In genomic region chr15:27593717-27594116, GRCm38 (mm10) we compare ENCODE assay signal across 11 mouse cellular contexts. TPM values are rescaled to one million over a fixed set of nuclear protein-coding genes. Genes with fewer than 3 reads are reported as not detected.
DNase-seq lines count a peak whose midpoint lies in the region; ATAC-seq and TF ChIP-seq lines count a peak whose summit lies in the region.
"Had no signal": no experiment of that assay in that cellular context is flagged by ENCODE, and none has a peak within 500 bp of the region (broad histone marks: within the 10 kb centered on the region; RNA-seq: fewer than 3 reads in every experiment).

No protein-coding gene starts in this region.

- WGBS in liver, postnatal 0 days (ENCODE audit: insufficient replicate concordance), result 85% methylated on average over 13 of the region's 13 CpGs
- 87% methylated on average over 13 of the region's 13 CpGs for WGBS in liver, embryonic 12.5 days (ENCODE audit: insufficient replicate concordance)
- 84% methylated on average over 13 of the region's 13 CpGs for WGBS in neural tube, embryonic 15.5 days

- H3K4me3 ChIP-seq in liver, postnatal 0 days (ENCODE audit: low read depth, low read length), result no peak overlapping the region
- H3K4me3 ChIP-seq in liver, embryonic 12.5 days, result no peak overlapping the region
- no peak overlapping the region for H3K4me3 ChIP-seq in myocyte
- H3K4me3 ChIP-seq in neural tube, embryonic 15.5 days (replicated peaks), result no peak overlapping the region
- H3K4me3 ChIP-seq: heart, embryonic 13.5 days; limb, embryonic 15.5 days had no signal

- no peaks in the 10 kb centered on the region for H3K9me3 ChIP-seq in liver, postnatal 0 days (ENCODE audit: low read length)
- H3K9me3 ChIP-seq in liver, embryonic 12.5 days (replicated peaks), result no peaks in the 10 kb centered on the region
- no peaks in the 10 kb centered on the region for H3K9me3 ChIP-seq in neural tube, embryonic 15.5 days (replicated peaks)
- H3K9me3 ChIP-seq: heart, embryonic 13.5 days; limb, embryonic 15.5 days had no signal

- H3K36me3 ChIP-seq in liver, postnatal 0 days (replicated peaks; ENCODE audit: insufficient read depth, low read length), result peaks cover 36% of the 10 kb centered on the region
- peaks cover 87% of the 10 kb centered on the region for H3K36me3 ChIP-seq in liver, embryonic 12.5 days
- peaks cover 53% of the 10 kb centered on the region for H3K36me3 ChIP-seq in myocyte (ENCODE audit: control insufficient read depth, insufficient read depth)
- peaks cover 40% of the 10 kb centered on the region for H3K36me3 ChIP-seq in neural tube, embryonic 15.5 days

- no peak for TF ChIP-seq EP300 in liver, postnatal 0 days (IDR thresholded peaks at IDR 0.05; ENCODE audit: low read depth)

- ATAC-seq in liver, postnatal 0 days, result no peak
- no peak for ATAC-seq in liver, embryonic 12.5 days
- ATAC-seq in neural tube, embryonic 15.5 days (ENCODE audit: low FRiP score), result no peak

- H3K9ac ChIP-seq in liver, postnatal 0 days (replicated peaks), result no peak overlapping the region
- H3K9ac ChIP-seq in liver, embryonic 12.5 days, result no peak overlapping the region
- no peak overlapping the region for H3K9ac ChIP-seq in neural tube, embryonic 15.5 days (replicated peaks)
- H3K9ac ChIP-seq: heart, embryonic 13.5 days; limb, embryonic 15.5 days had no signal

- H3K4me1 ChIP-seq in liver, postnatal 0 days (ENCODE audit: insufficient read depth), result peaks cover 15% of the 10 kb centered on the region; the same call in 1 of the 2 replicates
- H3K4me1 ChIP-seq in liver, embryonic 12.5 days, result 0 out of 2 replicates have a peak, but pooled peaks cover 12% of the 10 kb centered on the region
- no peaks in the 10 kb centered on the region for H3K4me1 ChIP-seq in neural tube, embryonic 15.5 days

- H3ac ChIP-seq in myocyte (ENCODE audit: control insufficient read depth, insufficient read length), result no peak overlapping the region

- no peak overlapping the region for H3K27ac ChIP-seq in liver, postnatal 0 days (ENCODE audit: low read depth)
- no peak overlapping the region for H3K27ac ChIP-seq in liver, embryonic 12.5 days
- no peak overlapping the region for H3K27ac ChIP-seq in neural tube, embryonic 15.5 days (replicated peaks)
- H3K27ac ChIP-seq: heart, embryonic 13.5 days; limb, embryonic 15.5 days had no signal

- no peaks in the 10 kb centered on the region for H3K27me3 ChIP-seq in liver, postnatal 0 days (ENCODE audit: insufficient read depth, low read length)
- no peaks in the 10 kb centered on the region for H3K27me3 ChIP-seq in liver, embryonic 12.5 days (replicated peaks)
- no peaks in the 10 kb centered on the region for H3K27me3 ChIP-seq in myocyte (ENCODE audit: control insufficient read depth, insufficient read depth, insufficient read length)
- H3K27me3 ChIP-seq in neural tube, embryonic 15.5 days (replicated peaks), result no peaks in the 10 kb centered on the region
- H3K27me3 ChIP-seq: heart, embryonic 13.5 days; limb, embryonic 15.5 days had no signal

- H3K79me2 ChIP-seq in myocyte (ENCODE audit: control insufficient read depth, insufficient read depth), result no peaks in the 10 kb centered on the region

- TF ChIP-seq POLR2A in myocyte (IDR thresholded peaks at IDR 0.05; ENCODE audit: insufficient read length, low read depth), result no peak

- peak; percentile 41 for TF ChIP-seq CTCF in liver, postnatal 0 days (IDR thresholded peaks at IDR 0.05; ENCODE audit: low read depth)

- DNase-seq in embryo, embryonic 10 days (ENCODE audit: low spot score), result peak; percentile 34
- no peak for DNase-seq in embryo, embryonic 9.5 days (ENCODE audit: extremely low spot score)
- DNase-seq in liver, postnatal 0 days, result no peak
- peak; percentile 65 for DNase-seq in brain, adult 2 months (ENCODE audit: low read depth, low spot score)
- no peak for DNase-seq in spleen, postnatal 36 days (ENCODE audit: low spot score in 2 of 2)
- DNase-seq: thymus, postnatal 14 days had no signal

- no peak overlapping the region for H3K4me2 ChIP-seq in liver, postnatal 0 days (ENCODE audit: low read depth, low read length)
- no peak overlapping the region for H3K4me2 ChIP-seq in liver, embryonic 12.5 days
- no peak overlapping the region for H3K4me2 ChIP-seq in myocyte (ENCODE audit: low read depth)
- no peak overlapping the region for H3K4me2 ChIP-seq in neural tube, embryonic 15.5 days
- H3K4me2 ChIP-seq: heart, embryonic 13.5 days; limb, embryonic 15.5 days had no signal

TF ChIP-seq in myocyte, 11 proteins besides CTCF, POLR2A, EP300 and RAD21:
- TF ChIP-seq MAX (IDR thresholded peaks at IDR 0.05; ENCODE audit: low read depth) (no peak), E2F4 (IDR thresholded peaks at IDR 0.05; ENCODE audit: insufficient read depth) (no peak), POLR2AphosphoS2 (IDR thresholded peaks at IDR 0.05; ENCODE audit: insufficient read length, low read depth) (peak; percentile 51)

RNA-seq across cellular contexts. Expression of gene Otulin, which starts 36.8 kb away (rescaled TPM):
- 20.8 and 23.5 TPM in 2 replicates for polyA plus RNA-seq in liver, postnatal 0 days (2015; fragmentation: Nextera tagmentation; extraction: Ambion mirVana)
- polyA plus RNA-seq in liver, embryonic 12.5 days (2016; fragmentation: Nextera tagmentation; extraction: Ambion mirVana), result 33.1 and 35.0 TPM in 2 replicates
- polyA plus RNA-seq in myocyte (2012; fragmentation: generic; extraction: Trizol), result 36.9 TPM
- polyA plus RNA-seq in neural tube, embryonic 15.5 days (2015; fragmentation: Nextera tagmentation; extraction: Ambion mirVana), result 20.5 and 26.7 TPM in 2 replicates

Comparison
In these comparisons a context has a peak if more than half of its experiments do, and no peak if none do; other contexts are left out.
1. DNase-seq: peak in embryo, embryonic 10 days (single experiment) and brain, adult 2 months (single experiment); none in embryo, embryonic 9.5 days (single experiment), liver, postnatal 0 days (single experiment) and spleen, postnatal 36 days (0 of 2).